Mouse (Mus musculus) brain, embryonic 14.5 days (tissue): ENCODE results near the gene Rsl1d1.

Experiments
- CTCF ChIP-seq: fragments of 200-500 bp; IDR thresholded peaks from 2 replicates; pipeline ENCODE4 v1.5.1; 2012; ENCODE audit warnings: inconsistent platforms, mild to moderate bottlenecking, moderate library complexity, borderline replicate concordance; ENCODE audit not compliant: insufficient read depth, insufficient read length; ENCODE audit errors: extremely low read depth
- POLR2A ChIP-seq: fragments of 200-500 bp; IDR thresholded peaks from 2 replicates; pipeline ENCODE4 v1.6.1; 2012; ENCODE audit warnings: mild to moderate bottlenecking, inconsistent platforms, borderline replicate concordance; ENCODE audit not compliant: poor library complexity, insufficient read depth, insufficient read length, severe bottlenecking; ENCODE audit errors: extremely low read depth

- TF ChIP-seq CTCF (no peak), POLR2A (no peak)
These were observed 39.3 kb upstream of the Rsl1d1 start for GRCm38 (mm10) chr16:11242401-11242800.
